Mouse (Mus musculus) urinary bladder, adult 18-20 months (tissue): ENCODE data around the gene BC004004.
"Not testable (repeated sequence)": the region's sequence is repeated elsewhere in the genome, so short reads cannot be mapped to it uniquely, and the experiment has no call there.

ENCODE experiments used
- DNase-seq, 2 experiments: peaks; one replicate each; pipeline ENCODE4 v3.0.0; 2022; ENCODE audit warnings: low spot score in 2 of 2, mixed read lengths in 2 of 2

The BC004004 gene

DNA sequence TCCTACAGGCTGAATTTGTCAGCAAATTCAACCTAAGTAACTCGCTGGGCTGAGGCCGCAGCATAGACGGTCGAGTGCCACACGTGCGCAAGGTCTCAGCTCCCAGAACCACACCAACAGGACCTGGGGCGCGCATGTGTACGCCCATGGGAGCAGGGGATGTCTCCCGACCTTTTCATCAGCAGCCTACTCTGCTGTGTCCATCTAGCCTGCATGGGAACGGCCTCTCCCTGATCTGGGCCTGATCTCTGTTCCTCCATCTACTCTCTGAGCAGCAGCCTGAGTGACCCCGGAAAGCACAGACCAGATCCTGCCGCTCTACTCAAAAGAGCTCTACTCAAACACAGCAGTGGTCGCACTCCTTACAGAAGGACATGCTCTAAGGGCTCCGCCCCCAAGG is 8.1 kb upstream of the BC004004 start:
- DNase-seq = no peak

DNA sequence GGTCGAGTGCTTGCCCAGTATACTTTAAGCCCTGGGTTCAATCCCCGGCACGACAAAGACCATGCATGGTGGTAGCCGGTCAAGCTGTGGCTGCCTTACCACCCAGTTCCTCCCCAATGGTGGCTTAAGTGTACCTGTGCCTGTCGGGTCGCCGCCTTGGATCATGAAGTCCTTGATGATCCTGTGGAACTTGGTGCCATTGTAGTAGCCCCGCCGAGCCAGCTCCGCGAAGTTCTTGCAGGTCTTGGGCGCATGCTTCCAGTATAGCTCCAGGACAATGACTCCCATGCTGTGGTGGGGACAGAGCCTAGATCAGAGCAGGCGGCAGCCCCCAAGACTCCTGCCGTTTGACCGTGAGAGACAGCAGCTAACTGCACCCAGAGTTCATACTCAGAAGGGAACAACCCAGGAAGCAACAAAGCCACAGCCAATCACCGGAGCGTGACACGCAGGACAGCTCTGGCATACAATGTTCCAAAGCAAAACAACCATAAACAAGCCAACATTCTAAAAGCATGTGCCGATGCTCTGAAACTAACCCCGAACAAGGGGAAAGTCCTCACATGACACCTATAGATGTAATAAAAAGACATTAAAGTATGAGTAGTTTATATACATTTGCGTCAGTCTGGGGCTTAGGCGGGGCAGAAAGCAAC is 6.9 kb upstream of the BC004004 start:
- no peak for DNase-seq

DNA sequence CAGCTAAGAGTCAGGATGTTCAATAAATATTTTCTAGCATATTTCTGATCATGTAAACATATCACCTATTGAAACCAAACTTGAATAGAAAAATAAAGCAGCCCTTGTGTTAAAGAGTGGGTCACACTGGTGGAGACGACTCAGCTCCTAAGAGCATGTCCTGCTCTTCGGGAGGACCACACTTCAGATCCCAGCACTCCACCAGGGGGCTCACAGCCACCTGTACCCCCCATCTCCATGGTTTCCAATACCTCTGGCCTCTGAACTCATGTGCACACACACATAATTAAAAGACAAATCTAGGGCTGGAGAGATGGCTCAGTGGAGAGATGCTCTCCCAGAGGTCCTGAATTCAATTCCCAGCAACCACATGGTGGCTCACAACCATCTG is 6.3 kb upstream of the BC004004 start:
- no peak for DNase-seq

DNA sequence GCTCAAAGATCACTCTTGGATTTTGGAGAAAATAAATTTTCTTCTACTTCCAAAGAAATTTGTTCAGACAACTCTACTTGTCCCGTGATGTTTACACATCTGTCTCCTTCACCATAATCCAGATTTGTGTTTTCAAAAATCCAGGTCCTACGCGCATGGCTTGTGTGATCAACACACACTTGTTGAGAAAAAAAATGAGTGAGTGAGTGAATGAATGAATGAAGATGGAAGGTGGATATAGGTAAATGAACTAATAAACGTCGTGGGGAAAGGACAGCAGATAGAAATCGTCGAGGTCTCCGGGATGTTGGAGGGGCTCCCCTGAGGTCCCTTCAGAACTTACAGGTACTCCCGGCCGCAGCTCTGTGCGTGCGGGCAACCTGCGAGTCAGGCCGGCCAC is 5.2 kb upstream of the BC004004 start:
- DNase-seq = no peak

DNA sequence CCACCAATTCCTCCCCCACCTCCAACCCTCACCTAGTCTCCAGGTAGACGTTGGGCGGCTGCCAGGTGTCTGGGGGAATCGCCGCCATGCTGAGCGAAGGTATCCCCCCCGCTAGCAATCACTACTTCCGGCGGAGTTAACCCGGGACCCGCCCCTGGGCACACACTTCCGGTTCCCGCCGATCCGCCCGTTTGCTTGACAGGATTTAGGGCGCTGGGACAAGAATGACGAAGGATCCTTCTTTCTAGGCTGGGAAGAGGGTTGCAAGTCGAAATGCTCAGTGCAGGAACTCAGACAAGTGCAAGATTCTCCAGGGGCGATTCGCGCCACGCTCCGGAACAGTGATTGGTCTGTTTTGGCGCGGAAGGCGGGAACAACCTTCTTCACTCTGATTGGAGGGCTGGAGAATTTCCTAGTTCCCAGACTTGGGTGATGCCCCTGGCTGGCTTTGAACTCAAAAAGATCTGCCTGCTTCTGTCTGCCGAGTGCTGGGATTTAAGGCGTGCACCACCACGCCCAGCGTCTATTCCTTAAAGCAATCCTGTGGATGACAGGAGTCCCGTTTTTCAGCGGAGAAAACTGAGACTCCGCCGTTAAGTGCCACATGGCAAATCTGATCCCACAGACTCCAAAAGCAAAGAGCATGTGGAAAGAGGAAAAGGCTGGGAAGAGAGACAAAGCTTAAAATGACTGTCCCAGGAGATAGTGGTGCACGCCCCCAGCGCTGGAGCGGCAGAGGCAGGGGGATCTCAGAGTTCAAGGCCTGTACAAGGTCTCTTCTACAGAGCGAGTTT is 4.6 kb upstream of the BC004004 start, which contains the start of gene Ppil1:
Gene Ppil1 (minus strand): TSS at position 347 of the 794 bp plus-strand sequence.
- DNase-seq = peak; percentile 63 to 81

DNA sequence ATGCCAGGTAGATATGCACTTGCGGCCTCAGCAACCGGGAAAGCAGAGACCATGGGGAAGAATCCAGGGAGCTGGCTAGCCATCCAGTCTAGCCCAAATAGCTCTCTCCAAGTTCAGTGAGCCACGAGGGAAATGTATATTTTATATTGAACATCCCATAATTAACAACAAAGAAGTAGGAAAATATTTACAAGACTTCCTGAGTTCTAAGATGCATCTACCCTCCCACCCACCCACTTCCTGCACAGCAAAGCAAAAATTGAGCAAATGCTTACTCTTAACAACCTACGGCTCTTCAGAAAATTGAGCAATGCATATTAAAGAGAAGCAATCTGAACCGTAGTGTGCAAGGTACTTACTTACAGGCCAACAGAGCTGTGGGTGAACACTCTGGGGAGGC is 3.8 kb upstream of the BC004004 start:
- DNase-seq = no peak

DNA sequence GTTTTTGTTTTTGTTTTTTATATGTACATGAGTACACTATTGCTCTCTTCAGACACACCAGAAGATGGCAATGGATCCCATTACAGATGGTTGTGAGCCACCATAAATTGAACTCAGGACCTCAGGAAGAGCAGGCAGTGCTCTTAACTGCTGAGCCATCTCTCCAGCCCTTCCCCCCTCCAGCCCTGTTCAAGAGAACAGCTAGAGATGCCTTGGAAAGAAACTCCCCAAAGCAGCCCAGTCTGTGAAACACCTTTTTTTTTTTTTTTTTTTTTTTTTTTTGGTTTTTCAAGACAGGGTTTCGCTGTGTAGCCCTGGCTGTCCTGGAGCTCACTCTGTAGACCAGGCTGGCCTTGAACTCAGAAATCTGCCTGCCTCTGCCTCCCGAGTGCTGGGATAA is 1.5 kb upstream of the BC004004 start:
- not testable (repeated sequence) for DNase-seq

DNA sequence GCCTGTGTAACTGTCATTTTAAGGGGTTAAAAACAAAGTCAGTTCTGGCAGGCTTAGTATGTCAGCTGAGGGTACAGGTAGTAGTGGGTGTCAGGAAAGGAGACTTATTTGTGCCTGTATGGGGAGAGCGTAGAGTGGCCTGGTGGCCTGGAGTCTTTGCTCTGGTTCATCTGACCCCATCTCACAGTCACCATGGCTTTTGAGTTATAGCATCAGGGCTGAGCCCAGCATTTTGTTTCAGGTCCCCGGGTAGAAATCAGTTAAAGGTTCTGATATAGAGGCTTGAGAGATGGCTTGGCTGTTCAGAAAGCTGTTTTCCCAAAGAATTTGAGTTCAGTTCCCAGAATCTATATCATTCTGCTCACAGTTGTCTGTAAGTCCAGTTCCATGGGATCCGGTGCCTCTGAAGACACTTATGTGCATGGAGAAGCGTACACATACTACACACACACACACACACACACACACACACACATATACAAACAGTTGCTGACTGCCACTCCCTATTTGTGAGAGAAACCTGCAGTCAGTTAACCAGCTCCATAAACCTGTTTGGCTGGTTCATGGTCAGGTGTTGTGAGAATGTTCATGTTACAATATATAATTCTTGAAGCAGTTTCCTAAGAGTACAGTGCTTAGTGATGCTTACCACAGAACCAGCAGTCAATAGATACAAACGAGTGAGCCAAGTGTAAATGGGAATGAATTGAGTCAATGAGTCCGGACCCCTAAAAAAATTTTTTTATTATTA is 482 bp upstream of the BC004004 start:
- DNase-seq = peak; percentile 25 to 59

DNA sequence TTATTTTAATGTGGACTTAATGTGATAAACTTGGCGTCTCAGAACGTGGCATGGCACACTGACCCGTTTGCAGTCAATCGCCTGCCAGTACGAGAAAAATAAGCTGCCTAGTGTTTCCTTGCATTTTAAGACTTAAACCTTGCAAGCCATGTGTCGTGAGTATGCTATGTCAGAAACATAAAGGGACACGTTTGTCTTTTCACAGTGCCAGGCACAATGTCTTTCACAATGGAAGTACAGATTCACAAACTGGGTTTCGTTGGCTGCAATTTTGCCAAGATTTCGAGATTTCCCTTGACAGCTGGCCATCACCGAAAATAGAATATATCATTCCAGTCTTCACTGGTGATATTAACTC is 740 bp downstream of the BC004004 start:
- DNase-seq = no peak

DNA sequence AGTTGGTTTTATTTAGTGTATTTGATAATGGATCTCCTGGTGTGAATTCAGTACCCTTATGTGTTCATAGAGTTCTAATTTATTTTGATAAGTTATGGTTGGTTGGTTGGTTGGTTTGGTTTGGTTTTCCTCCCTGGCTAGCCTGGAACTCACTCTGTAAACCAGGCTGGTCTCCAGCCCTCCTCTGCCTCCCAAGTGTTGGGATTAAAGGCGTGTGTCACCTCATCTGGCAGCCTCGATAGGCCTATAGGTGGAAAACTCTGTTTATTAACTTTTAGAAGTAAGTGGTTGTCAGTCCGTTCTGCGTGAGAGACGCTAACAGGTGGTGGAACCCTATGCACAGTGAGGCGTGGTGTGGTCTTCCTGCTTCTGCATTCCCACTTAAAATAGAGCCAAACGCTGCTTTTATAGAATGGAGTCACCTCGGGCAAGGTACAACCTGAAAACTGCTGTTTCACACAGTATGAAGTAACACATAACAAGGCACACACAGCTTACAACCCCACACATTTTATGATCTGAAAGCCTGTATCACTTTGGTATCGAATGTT is 1.6 kb downstream of the BC004004 start:
- DNase-seq = no peak

DNA sequence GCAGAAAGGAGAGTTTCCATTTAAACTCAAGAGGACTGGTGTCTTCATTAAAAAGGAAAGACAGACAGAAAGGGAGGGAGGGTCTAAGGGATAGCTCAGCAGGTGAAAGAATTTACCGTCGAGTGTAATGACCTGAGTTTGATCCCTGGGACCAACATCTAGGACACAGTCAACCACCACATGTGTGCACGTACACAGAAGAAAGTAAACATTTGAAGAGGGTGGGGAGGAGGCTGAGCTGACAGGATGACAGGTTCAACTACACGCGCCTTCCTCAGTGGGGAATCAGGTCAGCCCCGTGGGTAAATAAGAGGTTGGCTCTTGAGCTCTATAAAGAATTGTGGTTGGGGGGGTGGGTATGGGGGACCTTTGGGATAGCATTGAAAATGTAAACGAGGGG is 4.6 kb downstream of the BC004004 start:
- no peak for DNase-seq

DNA sequence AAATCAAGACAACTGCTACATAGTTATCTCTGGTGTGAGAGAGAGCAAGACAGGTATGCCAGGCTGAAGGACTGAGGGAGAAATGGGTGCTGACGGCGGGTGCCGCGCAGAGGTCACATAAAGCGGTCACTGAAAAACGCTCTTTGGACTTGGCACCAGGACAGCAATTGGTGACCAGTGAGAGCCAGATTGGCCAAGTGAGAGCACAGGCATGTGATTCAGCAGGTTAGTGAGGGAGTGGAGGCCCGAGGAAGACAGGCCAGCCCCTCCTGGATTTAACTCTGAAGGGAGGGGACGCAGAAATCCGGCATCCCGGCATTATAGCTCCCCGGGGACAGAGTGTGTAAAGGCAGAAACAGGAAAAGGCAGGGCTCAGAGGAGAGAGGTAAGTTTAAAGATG is 5.3 kb downstream of the BC004004 start:
- peak in 1 of 2 experiments; percentile 23 for DNase-seq

DNA sequence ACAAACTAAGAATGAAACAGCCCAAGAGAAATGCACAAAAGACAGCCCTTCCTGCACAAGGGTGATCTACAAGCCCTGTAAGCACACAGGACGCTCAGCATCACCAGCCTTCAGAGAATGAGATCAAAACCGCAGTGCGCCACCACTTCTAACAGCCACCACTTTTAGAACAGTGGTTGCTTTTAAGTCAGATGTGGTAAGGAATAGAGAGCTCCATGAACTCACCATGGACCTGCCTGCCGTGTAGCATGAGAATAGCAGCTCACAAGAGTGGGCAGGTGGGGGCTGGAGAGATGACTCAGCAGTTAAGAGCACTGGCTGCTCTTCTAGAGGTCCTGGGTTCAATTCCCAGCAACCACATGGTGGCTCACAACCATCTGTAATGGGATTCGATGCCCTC is 11.8 kb downstream of the BC004004 start:
- no peak for DNase-seq

DNA sequence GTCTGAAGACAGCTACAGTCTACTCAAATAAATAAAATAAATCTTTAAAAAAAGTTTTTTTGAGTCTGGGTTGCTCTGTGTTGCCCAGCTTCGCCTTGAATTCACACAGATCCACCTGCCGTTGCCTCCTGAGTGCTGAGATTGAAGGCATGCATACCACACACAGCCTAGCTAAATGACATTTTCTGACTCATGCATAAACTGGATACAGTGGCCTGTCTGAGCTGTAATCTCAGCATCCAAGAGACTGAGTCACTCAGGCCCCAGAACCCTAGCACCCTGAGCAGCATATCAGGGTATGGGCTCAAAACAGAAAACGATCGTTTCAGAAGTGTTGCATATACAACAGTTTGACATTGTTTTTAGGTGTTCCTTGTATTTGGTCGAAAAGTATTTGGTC is 13.0 kb downstream of the BC004004 start:
- DNase-seq = no peak

DNA sequence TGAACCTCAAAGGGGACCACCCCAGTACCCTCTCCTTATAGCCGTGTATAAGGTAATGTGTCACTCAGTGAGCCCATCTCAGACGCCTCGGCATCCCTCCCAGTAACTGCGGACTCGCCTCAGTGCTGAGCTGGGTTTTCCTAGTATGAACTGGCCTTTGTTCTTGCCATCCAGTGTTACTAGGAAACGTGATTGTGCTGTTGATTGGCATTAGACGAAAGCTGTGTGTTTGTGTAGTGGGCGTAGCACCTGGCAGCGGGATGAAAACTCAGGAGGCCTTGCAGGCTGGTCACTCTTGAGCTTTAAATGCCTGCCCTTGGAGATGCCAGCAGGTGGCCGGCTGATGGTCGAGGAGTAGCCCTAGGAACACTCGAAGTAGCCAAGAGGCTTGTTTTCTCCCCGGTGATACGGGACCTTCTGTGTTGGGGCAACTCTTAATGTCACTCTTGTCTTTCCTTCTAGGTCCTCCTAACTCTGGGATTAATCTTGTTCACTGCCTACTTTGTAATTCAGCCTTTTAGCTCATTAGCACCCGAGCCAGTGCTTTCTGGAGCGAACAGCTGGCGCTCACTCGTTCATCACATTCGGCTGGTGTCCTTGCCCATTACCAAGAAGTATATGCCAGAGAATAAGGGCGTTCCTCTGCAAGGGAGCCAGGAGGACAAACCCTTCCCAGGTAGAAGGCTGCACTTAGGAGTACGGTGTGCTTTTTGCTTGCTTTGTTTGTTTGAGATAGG is 13.8 kb downstream of the BC004004 start:
- DNase-seq = no peak

DNA sequence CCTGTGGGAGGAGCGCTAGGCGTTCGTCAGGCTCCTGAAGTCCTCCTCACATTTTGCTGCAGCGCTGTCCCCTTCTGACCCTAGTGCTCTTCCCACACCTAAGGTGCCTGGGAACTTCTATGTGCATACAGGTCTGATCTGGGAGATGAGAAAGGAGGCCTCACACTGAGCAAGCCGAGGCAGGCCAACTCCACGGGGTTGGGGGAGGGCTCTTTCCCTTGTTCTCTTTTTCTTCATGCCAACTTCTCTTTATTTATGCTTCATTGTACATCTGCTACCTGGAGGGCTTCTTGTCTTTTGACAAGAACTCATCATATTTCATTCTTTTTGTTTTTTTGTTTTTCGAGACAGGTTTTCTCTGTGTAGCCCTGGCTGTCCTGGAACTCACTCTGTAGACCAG is 23.2 kb downstream of the BC004004 start:
- no peak for DNase-seq

DNA sequence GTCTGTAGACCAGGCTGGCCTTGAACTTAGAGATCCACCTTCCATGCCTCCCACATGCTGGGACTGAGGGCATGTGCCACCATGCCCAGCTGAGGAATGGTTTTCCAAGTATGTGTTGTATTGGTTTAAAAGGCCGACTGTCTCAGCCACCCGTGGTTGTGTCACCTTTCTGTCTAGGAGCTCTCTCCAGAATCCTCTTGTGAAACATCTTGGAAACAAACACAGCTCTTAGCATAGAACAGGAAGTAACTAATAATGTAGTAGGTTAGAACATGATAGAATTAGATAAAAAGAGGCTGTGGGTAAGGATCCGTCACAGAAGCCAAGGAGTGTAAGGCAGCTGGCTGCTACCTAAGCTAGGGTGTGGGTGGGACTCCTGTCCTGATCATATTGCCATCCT is 24.4 kb downstream of the BC004004 start:
- DNase-seq = no peak

DNA sequence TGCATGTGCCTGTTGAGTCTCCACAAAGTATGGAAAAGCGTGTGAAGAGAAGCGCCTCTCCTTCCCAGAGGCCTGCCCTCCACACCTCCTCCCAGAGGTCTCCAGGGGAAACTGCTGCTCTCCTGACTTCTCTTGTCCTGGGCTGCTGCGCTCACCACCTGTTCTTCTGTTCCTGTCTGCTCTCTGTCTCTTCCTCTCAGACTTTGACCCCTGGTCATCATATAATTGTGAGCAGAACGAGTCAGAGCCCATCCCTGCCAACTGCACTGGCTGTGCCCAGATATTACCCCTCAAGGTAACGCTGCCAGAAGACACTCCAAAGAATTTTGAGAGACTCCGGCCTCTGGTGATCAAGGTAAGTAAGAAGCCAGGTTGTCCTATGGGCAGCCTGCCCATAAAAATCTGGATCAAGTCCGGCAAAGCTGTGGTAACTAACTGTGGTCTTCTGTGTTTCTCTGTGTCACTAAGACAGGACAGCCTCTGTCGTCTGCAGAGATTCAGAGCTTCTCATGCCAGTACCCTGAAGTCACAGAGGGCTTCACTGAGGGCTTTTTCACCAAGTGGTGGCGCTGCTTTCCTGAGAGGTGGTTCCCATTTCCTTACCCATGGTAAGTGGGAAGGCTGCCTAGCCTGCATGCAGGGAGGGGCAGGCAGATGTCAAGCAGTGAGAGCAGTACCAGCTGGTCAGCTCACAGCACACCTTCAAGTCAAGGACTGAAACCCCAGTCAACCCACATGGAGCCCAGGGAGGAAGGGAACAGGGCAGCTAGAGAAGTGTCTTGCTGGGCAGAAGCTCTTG is 25.4 kb downstream of the BC004004 start:
- DNase-seq = no peak

DNA sequence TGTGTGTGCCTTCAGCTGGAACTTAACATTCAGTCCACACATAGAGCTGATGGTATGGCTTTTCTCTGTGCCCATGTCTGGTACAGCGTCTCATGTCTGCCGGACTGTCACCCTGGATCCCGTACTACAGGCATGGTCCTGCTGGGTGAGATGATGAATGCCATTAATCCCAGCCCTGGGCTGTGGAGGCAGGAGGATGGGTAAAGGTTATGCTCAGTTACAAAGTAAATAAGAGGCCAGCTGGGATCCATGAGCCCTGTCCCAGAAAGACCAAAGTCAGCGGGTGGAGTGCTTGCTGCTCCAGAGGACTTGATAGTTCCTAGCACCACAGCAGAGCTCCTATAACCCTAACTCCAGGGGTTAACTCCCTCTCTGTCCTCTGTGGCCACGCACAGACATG is 27.2 kb downstream of the BC004004 start:
- DNase-seq = no peak

DNA sequence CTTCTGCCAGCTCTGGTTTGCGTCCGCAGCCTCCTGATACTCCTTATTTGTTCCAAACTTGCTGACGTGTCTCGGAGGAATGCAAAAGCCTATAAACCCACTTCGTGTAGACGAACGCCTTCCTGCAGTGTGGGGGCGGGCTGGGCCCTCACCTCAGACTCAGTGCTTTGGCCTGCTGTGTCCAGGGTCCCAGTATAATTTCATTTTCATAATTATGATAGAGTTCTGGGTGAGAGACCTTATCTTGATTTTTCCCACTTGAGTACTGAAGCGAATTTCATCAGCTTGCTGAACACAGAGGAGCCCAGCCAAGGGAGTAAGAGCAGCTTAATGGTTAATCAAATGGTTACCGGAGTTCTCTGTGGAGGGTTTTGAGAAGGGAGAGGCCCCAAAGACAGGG is 28.7 kb downstream of the BC004004 start:
- DNase-seq = no peak

DNA sequence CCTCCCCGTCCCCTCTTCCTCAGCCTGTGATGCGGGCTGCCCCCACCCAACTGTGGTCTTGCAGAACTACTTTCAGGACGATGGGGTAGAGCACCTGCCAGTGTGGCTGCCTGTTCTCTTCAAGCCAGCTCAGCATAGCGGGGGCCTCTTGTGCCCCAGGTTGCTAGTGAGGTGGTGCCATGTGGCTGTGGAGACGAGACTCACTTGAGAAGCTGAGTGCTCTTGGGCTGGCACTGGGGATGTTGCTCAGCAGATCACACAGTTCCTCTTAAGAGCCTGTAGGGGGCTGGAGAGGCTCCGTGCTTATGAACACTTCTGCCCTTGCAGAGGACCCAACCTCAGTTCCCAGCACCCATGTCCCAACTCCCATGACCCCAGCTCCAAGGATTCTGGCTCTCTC is 29.2 kb downstream of the BC004004 start:
- no peak for DNase-seq
